Mouse (Mus musculus) liver, embryonic 11.5 days (tissue): ENCODE results near the gene Ppp1r12b. TPM values are rescaled to one million over a fixed set of nuclear protein-coding genes. Genes with fewer than 3 reads are reported as not detected.
A peak's percentile ranks its signal among the peaks of the same experiment; 100 is the strongest.

Source experiments
- ATAC-seq: fragments of 200-750 bp; cut with Nextera tagmentation; replicated peaks from 2 replicates; pipeline ENCODE4 v1.8.0; 2017; ENCODE audit warnings: moderate number of reproducible peaks, mild to moderate bottlenecking, moderate TSS enrichment, moderate library complexity; ENCODE audit not compliant: low FRiP score
- DNase-seq: peaks from one replicate; pipeline ENCODE4 v3.0.0-alpha.2; 2017; ENCODE audit warnings: low spot score
- H3K27ac ChIP-seq: fragments of 300-500 bp; sonication (generic); 2 replicates; pipeline ENCODE4 v1.5.1; 2014; ENCODE audit warnings: mild to moderate bottlenecking, low read depth, low read length, control low read depth
- H3K27me3 ChIP-seq: fragments of 300-500 bp; sonication (generic); replicated peaks from 2 replicates; pipeline ENCODE4 v1.6.1; 2014; ENCODE audit warnings: low read length, mixed read lengths; ENCODE audit not compliant: control insufficient read depth, insufficient read depth
- H3K36me3 ChIP-seq: fragments of 300-500 bp; sonication (generic); 2 replicates; pipeline ENCODE4 v1.6.1; 2014; ENCODE audit warnings: mild to moderate bottlenecking, low read length, moderate library complexity, mixed read lengths; ENCODE audit not compliant: control insufficient read depth, insufficient read depth
- H3K4me1 ChIP-seq: fragments of 300-500 bp; sonication (generic); replicated peaks from 2 replicates; pipeline ENCODE4 v1.6.1; 2014; ENCODE audit warnings: low read length, mixed read lengths; ENCODE audit not compliant: control insufficient read depth, insufficient read depth
- H3K4me2 ChIP-seq: fragments of 300-500 bp; sonication (generic); 2 replicates; pipeline ENCODE4 v1.6.1; 2014; ENCODE audit warnings: mild to moderate bottlenecking, control low read depth, moderate library complexity
- H3K4me3 ChIP-seq: fragments of 300-500 bp; sonication (generic); 2 replicates; pipeline ENCODE4 v1.5.1; 2014; ENCODE audit warnings: low read depth, low read length, control low read depth
- H3K9ac ChIP-seq: fragments of 300-500 bp; sonication (generic); 2 replicates; pipeline ENCODE4 v1.6.1; 2014; ENCODE audit warnings: low read depth, low read length, control low read depth
- H3K9me3 ChIP-seq: fragments of 300-500 bp; sonication (generic); 2 replicates; pipeline ENCODE4 v1.6.1; 2016; ENCODE audit warnings: low read length, inconsistent platforms, mixed read lengths; ENCODE audit not compliant: control insufficient read depth
- WGBS: fragments of 180-500 bp; shearing (Covaris S2); extraction: QIAGEN DNeasy Blood & Tissue Kit; methylation state at CpG from one replicate; pipeline ENCODE4 v1.1.7; 2014; 5-methylcytosine and 5-hydroxymethylcytosine counted together
- polyA plus RNA-seq: library from polyadenylated mRNA; unstranded; fragments of >200 nt; fragmentation: Nextera tagmentation; extraction: Ambion mirVana; gene quantifications from 2 replicates; pipeline ENCODE4 v1.2.1, GENCODE M21; 2014

Gene Ppp1r12b
- polyA plus RNA-seq, 1 experiment from 2014 or later = 4.4 TPM

GRCm38 (mm10) chr1:134891916-134892315 is 63.8 kb downstream of the Ppp1r12b start:
- 88% methylated on average over 5 of the region's 5 CpGs for WGBS
- no peak overlapping the region for H3K27ac ChIP-seq
- no peaks in the 10 kb centered on the region for H3K27me3 ChIP-seq
- DNase-seq (no peak), ATAC-seq (no peak)
- H3K4me3 ChIP-seq = no peak overlapping the region
- no peak overlapping the region for H3K9ac ChIP-seq
- H3K4me2 ChIP-seq = no peak overlapping the region
- H3K36me3 ChIP-seq = peaks cover 3% of the 10 kb centered on the region; the same call in 1 of the 2 replicates
- H3K4me1 ChIP-seq = no peaks in the 10 kb centered on the region
- H3K9me3 ChIP-seq = no peaks in the 10 kb centered on the region

GRCm38 (mm10) chr1:134889629-134890028 is 66.1 kb downstream of the Ppp1r12b start:
- Histone ChIP-seq H3K27me3 (no peaks in the 10 kb centered on the region), H3K4me2 (no peak overlapping the region), H3K9ac (no peak overlapping the region), H3K4me3 (no peak overlapping the region), H3K4me1 (no peaks in the 10 kb centered on the region), H3K27ac (no peak overlapping the region), H3K36me3 (peaks cover 3% of the 10 kb centered on the region), H3K9me3 (no peaks in the 10 kb centered on the region)
- DNase-seq (no peak), ATAC-seq (no peak)
- 94% methylated on average over 6 of the region's 6 CpGs for WGBS

GRCm38 (mm10) chr1:134875800-134876199 is 79.9 kb downstream of the Ppp1r12b start:
- H3K27ac ChIP-seq = no peak overlapping the region

GRCm38 (mm10) chr1:134872678-134873077 is 83.1 kb downstream of the Ppp1r12b start:
- H3K27me3 ChIP-seq = no peaks in the 10 kb centered on the region
- no peak overlapping the region for H3K9ac ChIP-seq
- H3K4me3 ChIP-seq = no peak overlapping the region
- H3K36me3 ChIP-seq = no peaks in the 10 kb centered on the region
- H3K27ac ChIP-seq = no peak overlapping the region
- WGBS = 86% methylated on average over 6 of the region's 6 CpGs
- no peak overlapping the region for H3K4me2 ChIP-seq
- H3K4me1 ChIP-seq = peaks cover 9% of the 10 kb centered on the region
- H3K9me3 ChIP-seq = no peaks in the 10 kb centered on the region
- DNase-seq (no peak), ATAC-seq (no peak)

More at GRCm38 (mm10) chr1:134875800-134876199, 79.9 kb downstream of the Ppp1r12b start:
- H3K4me2 ChIP-seq = no peak overlapping the region
- H3K4me3 ChIP-seq = no peak overlapping the region
- peaks cover 9% of the 10 kb centered on the region for H3K4me1 ChIP-seq
- DNase-seq (no peak), ATAC-seq (peak; percentile 58; the same call in 1 of the 2 replicates)
- 15% methylated on average over 4 of the region's 4 CpGs for WGBS
- H3K9ac ChIP-seq = no peak overlapping the region
- no peaks in the 10 kb centered on the region for H3K36me3 ChIP-seq
- no peaks in the 10 kb centered on the region for H3K9me3 ChIP-seq
- no peaks in the 10 kb centered on the region for H3K27me3 ChIP-seq

- 93% methylated on average over 2 of the region's 2 CpGs for whole genome bisulfite sequencing
- H3K9me3 ChIP-seq = no peaks in the 10 kb centered on the region
- H3K36me3 ChIP-seq = no peaks in the 10 kb centered on the region; the same call in 1 of the 2 replicates
- no peak overlapping the region for H3K27ac ChIP-seq
- ATAC-seq = no peak
- H3K9ac ChIP-seq = no peak overlapping the region
- no peaks in the 10 kb centered on the region for H3K27me3 ChIP-seq
- no peak for DNase-seq
- H3K4me2 ChIP-seq = no peak overlapping the region
- no peak overlapping the region for H3K4me3 ChIP-seq
- H3K4me1 ChIP-seq = no peaks in the 10 kb centered on the region
These were observed 89.3 kb downstream of the Ppp1r12b start for GRCm38 (mm10) chr1:134866426-134866825.

GRCm38 (mm10) chr1:134865552-134865951 is 90.2 kb downstream of the Ppp1r12b start:
- H3K9me3 ChIP-seq = no peaks in the 10 kb centered on the region
- DNase-seq = no peak
- no peaks in the 10 kb centered on the region; the same call in 1 of the 2 replicates for H3K36me3 ChIP-seq
- no peak for ATAC-seq
- no peak overlapping the region for H3K4me2 ChIP-seq
- H3K9ac ChIP-seq = no peak overlapping the region
- no peaks in the 10 kb centered on the region for H3K27me3 ChIP-seq
- no peaks in the 10 kb centered on the region for H3K4me1 ChIP-seq
- no peak overlapping the region for H3K27ac ChIP-seq
- H3K4me3 ChIP-seq = no peak overlapping the region
- WGBS = 68% methylated on average over 6 of the region's 6 CpGs

GRCm38 (mm10) chr1:134860538-134860937 is 95.2 kb downstream of the Ppp1r12b start:
- Histone ChIP-seq H3K27me3 (no peaks in the 10 kb centered on the region), H3K9ac (no peak overlapping the region), H3K4me1 (no peaks in the 10 kb centered on the region), H3K27ac (no peak overlapping the region), H3K9me3 (no peaks in the 10 kb centered on the region), H3K4me2 (no peak overlapping the region), H3K36me3 (no peaks in the 10 kb centered on the region; the same call in 1 of the 2 replicates), H3K4me3 (no peak overlapping the region)
- no peak for ATAC-seq
- DNase-seq = no peak
- 61% methylated on average over 2 of the region's 2 CpGs for WGBS

- 77% methylated on average over 3 of the region's 3 CpGs for WGBS
- H3K4me2 ChIP-seq = no peak overlapping the region
These were observed 97.2 kb downstream of the Ppp1r12b start for GRCm38 (mm10) chr1:134858344-134859053.

More at GRCm38 (mm10) chr1:134858344-134859053, 97.2 kb downstream of the Ppp1r12b start:
- no peak overlapping the region for H3K27ac ChIP-seq
- H3K4me1 ChIP-seq = no peaks in the 10 kb centered on the region
- ATAC-seq (no peak), DNase-seq (no peak)
- H3K4me3 ChIP-seq = no peak overlapping the region
- H3K9me3 ChIP-seq = no peaks in the 10 kb centered on the region
- no peak overlapping the region for H3K9ac ChIP-seq
- H3K36me3 ChIP-seq = no peaks in the 10 kb centered on the region
- H3K27me3 ChIP-seq = no peaks in the 10 kb centered on the region
